In genomic region chr1:32902437-32902836, GRCm38 (mm10) we compare ENCODE assay signal across 17 mouse cellular contexts.
"Had no signal": no experiment of that assay in that cellular context is flagged by ENCODE, and none has a peak within 500 bp of the region (broad histone marks: within the 10 kb centered on the region; RNA-seq: fewer than 3 reads in every experiment).

No protein-coding gene starts in this region.

- H3K9me3 ChIP-seq: lung, embryonic 15.5 days; midbrain, embryonic 13.5 days; midbrain, embryonic 15.5 days; neural tube, embryonic 12.5 days had no signal

- H3K27me3 ChIP-seq: lung, embryonic 15.5 days; megakaryocyte, embryonic 14.5 days; midbrain, embryonic 13.5 days; midbrain, embryonic 15.5 days; neural tube, embryonic 12.5 days had no signal

- H3K27ac ChIP-seq: lung, embryonic 15.5 days; macrophage; midbrain, embryonic 13.5 days; midbrain, embryonic 15.5 days; neural tube, embryonic 12.5 days had no signal

- ATAC-seq: lung, postnatal 0 days; midbrain, embryonic 13.5 days; midbrain, embryonic 15.5 days had no signal

- H3K36me3 ChIP-seq: lung, embryonic 15.5 days; midbrain, embryonic 13.5 days; midbrain, embryonic 15.5 days; neural tube, embryonic 12.5 days had no signal

- H3K4me2 ChIP-seq: lung, embryonic 15.5 days; midbrain, embryonic 11.5 days; midbrain, embryonic 13.5 days; midbrain, embryonic 15.5 days; neural tube, embryonic 12.5 days had no signal

- H3K4me3 ChIP-seq: lung, embryonic 15.5 days; megakaryocyte, embryonic 14.5 days; midbrain, embryonic 13.5 days; midbrain, embryonic 15.5 days; neural tube, embryonic 12.5 days had no signal

- H3K9ac ChIP-seq: lung, embryonic 15.5 days; midbrain, embryonic 13.5 days; midbrain, embryonic 15.5 days; neural tube, embryonic 12.5 days had no signal

- DNase-seq: lung, adult 2 months; lung, postnatal 14 days; lung, postnatal 36 days; right cerebral cortex, postnatal 25 days; right cerebral cortex, postnatal 4 days; spleen, adult 18-20 months; thymus, adult 18-20 months; thymus, postnatal 14 days; thymus, postnatal 36 days had no signal

- H3K4me1 ChIP-seq: lung, embryonic 15.5 days; megakaryocyte, embryonic 14.5 days; midbrain, embryonic 13.5 days; midbrain, embryonic 15.5 days; neural tube, embryonic 12.5 days had no signal
